Mouse (Mus musculus) kidney, adult 2 months (tissue): ENCODE measurements at regions not wholly inside any gene's neighbourhood (a gene's known extent, or its start where the extent isn't known, plus 50 kb on each side); places are given as distances from the start of the nearest gene placed in this dataset.

Experiments used
- CTCF ChIP-seq: fragments of 200-500 bp; conservative IDR thresholded peaks from 2 replicates; pipeline ENCODE4 v1.5.1; 2011; ENCODE audit warnings: low read depth, mild to moderate bottlenecking, control low read depth, low read length, moderate library complexity, mixed read lengths; ENCODE audit not compliant: insufficient read depth, insufficient read length
- POLR2A ChIP-seq: fragments of 200-500 bp; IDR thresholded peaks from one replicate; pipeline ENCODE4 v1.6.1; 2011; ENCODE audit warnings: low read depth, low read length, control low read depth

GRCm38 (mm10) chr3:58202816-58203215 is 211.7 kb upstream of the Tsc22d2 start:
- no peak for TF ChIP-seq POLR2A
- no peak for TF ChIP-seq CTCF
